Mouse (Mus musculus): Measurements from ENCODE around the gene Eps8l3. TPM values are rescaled to one million over a fixed set of nuclear protein-coding genes. Genes with fewer than 3 reads are reported as not detected.

The Eps8l3 gene
- polyA plus RNA-seq, 1 experiment from 2014 or later = not detected

GRCm38 (mm10) chr3:107939830-107940229 is 62.8 kb downstream of the Eps8l3 start:
- Histone ChIP-seq H3K27ac (ENCODE audit: low read depth, low read length) (no peak overlapping the region), H3K9me3 (ENCODE audit: control insufficient read depth, low read length) (no peaks in the 10 kb centered on the region), H3K36me3 (ENCODE audit: control insufficient read depth, insufficient read depth, low read length) (no peaks in the 10 kb centered on the region), H3K4me1 (replicated peaks; ENCODE audit: control insufficient read depth, insufficient read depth, low read length) (no peaks in the 10 kb centered on the region), H3K4me2 (replicated peaks; ENCODE audit: low read depth, low read length) (no peak overlapping the region), H3K4me3 (ENCODE audit: low read depth, low read length) (no peak overlapping the region), H3K9ac (ENCODE audit: low read depth, low read length) (no peak overlapping the region), H3K27me3 (ENCODE audit: control insufficient read depth, insufficient read depth, low read length) (no peaks in the 10 kb centered on the region)
- 80% methylated on average over 4 of the region's 4 CpGs for WGBS
- ATAC-seq (ENCODE audit: low FRiP score) (no peak), DNase-seq (ENCODE audit: low spot score) (no peak)

GRCm38 (mm10) chr3:107940524-107940923 is 63.5 kb downstream of the Eps8l3 start:
- Histone ChIP-seq H3K9me3 (ENCODE audit: control insufficient read depth, low read length) (no peaks in the 10 kb centered on the region), H3K4me3 (ENCODE audit: low read depth, low read length) (no peak overlapping the region), H3K4me1 (replicated peaks; ENCODE audit: control insufficient read depth, insufficient read depth, low read length) (no peaks in the 10 kb centered on the region), H3K27ac (ENCODE audit: low read depth, low read length) (no peak overlapping the region), H3K27me3 (ENCODE audit: control insufficient read depth, insufficient read depth, low read length) (no peaks in the 10 kb centered on the region), H3K36me3 (ENCODE audit: control insufficient read depth, insufficient read depth, low read length) (no peaks in the 10 kb centered on the region), H3K9ac (ENCODE audit: low read depth, low read length) (no peak overlapping the region), H3K4me2 (replicated peaks; ENCODE audit: low read depth, low read length) (no peak overlapping the region)
- DNase-seq (ENCODE audit: low spot score) (no peak), ATAC-seq (ENCODE audit: low FRiP score) (no peak)
- WGBS = 84% methylated on average over 7 of the region's 7 CpGs

- H3K9ac ChIP-seq (ENCODE audit: low read depth, low read length) = no peak overlapping the region
- H3K4me2 ChIP-seq (replicated peaks; ENCODE audit: low read depth, low read length) = no peak overlapping the region
- H3K4me1 ChIP-seq (replicated peaks; ENCODE audit: control insufficient read depth, insufficient read depth, low read length) = no peaks in the 10 kb centered on the region
- DNase-seq (ENCODE audit: low spot score) (no peak), ATAC-seq (ENCODE audit: low FRiP score) (no peak)
- no peaks in the 10 kb centered on the region for H3K36me3 ChIP-seq (ENCODE audit: control insufficient read depth, insufficient read depth, low read length)
- no peaks in the 10 kb centered on the region for H3K27me3 ChIP-seq (ENCODE audit: control insufficient read depth, insufficient read depth, low read length)
- WGBS = 86% methylated on average over 4 of the region's 4 CpGs
- no peak overlapping the region for H3K4me3 ChIP-seq (ENCODE audit: low read depth, low read length)
- no peaks in the 10 kb centered on the region for H3K9me3 ChIP-seq (ENCODE audit: control insufficient read depth, low read length)
- no peak overlapping the region for H3K27ac ChIP-seq (ENCODE audit: low read depth, low read length)
Observed at GRCm38 (mm10) chr3:107941261-107941660, 64.2 kb downstream of the Eps8l3 start.

Other genes with a start within 250 kb of the Eps8l3 start
- not detected in 2 replicates for gene Gm10961, start 245.9 kb upstream of the Eps8l3 start, polyA plus RNA-seq (2014; fragmentation: Nextera tagmentation; extraction: Ambion mirVana)
- 85.1 and 100 TPM in 2 replicates for gene Strip1, start 245.5 kb upstream of the Eps8l3 start, polyA plus RNA-seq (2014; fragmentation: Nextera tagmentation; extraction: Ambion mirVana)
- gene Ahcyl1, start 180.7 kb upstream of the Eps8l3 start, polyA plus RNA-seq (2014; fragmentation: Nextera tagmentation; extraction: Ambion mirVana) = 117 and 123 TPM in 2 replicates
- gene Csf1, start 116.8 kb upstream of the Eps8l3 start, polyA plus RNA-seq (2014; fragmentation: Nextera tagmentation; extraction: Ambion mirVana) = 5.3 and 6.0 TPM in 2 replicates
- gene Gstm5, start 18.6 kb downstream of the Eps8l3 start, polyA plus RNA-seq (2014; fragmentation: Nextera tagmentation; extraction: Ambion mirVana) = 236 and 261 TPM in 2 replicates
- gene Gstm7, start 54.6 kb downstream of the Eps8l3 start, polyA plus RNA-seq (2014; fragmentation: Nextera tagmentation; extraction: Ambion mirVana) = 58.3 and 64.9 TPM in 2 replicates
- gene Gstm6, start 66.5 kb downstream of the Eps8l3 start, polyA plus RNA-seq (2014; fragmentation: Nextera tagmentation; extraction: Ambion mirVana) = 6.6 and 7.6 TPM in 2 replicates
- not detected in 2 replicates for gene Gstm3, start 92.1 kb downstream of the Eps8l3 start, polyA plus RNA-seq (2014; fragmentation: Nextera tagmentation; extraction: Ambion mirVana)
- gene Gstm2, start 109.2 kb downstream of the Eps8l3 start, polyA plus RNA-seq (2014; fragmentation: Nextera tagmentation; extraction: Ambion mirVana) = 23.1 and 23.2 TPM in 2 replicates
- gene Gstm1, start 140.7 kb downstream of the Eps8l3 start, polyA plus RNA-seq (2014; fragmentation: Nextera tagmentation; extraction: Ambion mirVana) = 32.5 and 34.4 TPM in 2 replicates
- gene Gstm4, start 167.7 kb downstream of the Eps8l3 start, polyA plus RNA-seq (2014; fragmentation: Nextera tagmentation; extraction: Ambion mirVana) = 11.4 and 12.9 TPM in 2 replicates
- gene Ampd2, start 209.4 kb downstream of the Eps8l3 start, polyA plus RNA-seq (2014; fragmentation: Nextera tagmentation; extraction: Ambion mirVana) = 32.1 and 32.6 TPM in 2 replicates
- 0.62 and 0.89 TPM in 2 replicates for gene Gnat2, start 215.6 kb downstream of the Eps8l3 start, polyA plus RNA-seq (2014; fragmentation: Nextera tagmentation; extraction: Ambion mirVana)

Data from hindbrain, embryonic 11.5 days (tissue).